Mouse (Mus musculus) macrophage (primary cell): ENCODE measurements around the gene Fcrlb. TPM values are rescaled to one million over a fixed set of nuclear protein-coding genes. Genes with fewer than 3 reads are reported as not detected.
"Not testable (repeated sequence)": the region's sequence is repeated elsewhere in the genome, so short reads cannot be mapped to it uniquely, and the experiment has no call there.

Source experiments
- H3K27ac ChIP-seq: fragments of 350-480 bp; formaldehyde crosslinking; 2 replicates; pipeline ENCODE4 v1.9.0; 2021
- H3K36me3 ChIP-seq: fragments of 350-480 bp; formaldehyde crosslinking; 2 replicates; pipeline ENCODE4 v1.9.0; 2021; ENCODE audit errors: inconsistent target
- H3K4me3 ChIP-seq: fragments of 350-480 bp; formaldehyde crosslinking; 2 replicates; pipeline ENCODE4 v1.9.0; 2021; ENCODE audit errors: inconsistent target
- H3K79me2 ChIP-seq: fragments of 350-480 bp; formaldehyde crosslinking; 2 replicates; pipeline ENCODE4 v1.9.0; 2021; ENCODE audit errors: inconsistent target
- WGBS: methylation state at CpG from one replicate; pipeline ENCODE4 v1.1.7; 2026; ENCODE audit warnings: inconsistent platforms; ENCODE audit not compliant: missing documents; 5-methylcytosine and 5-hydroxymethylcytosine counted together
- polyA plus RNA-seq: library from polyadenylated mRNA; stranded (reverse); fragments of 250-400 nt; gene quantifications from 3 replicates; pipeline ENCODE4 v1.2.4, GENCODE M21; 2018; ENCODE audit warnings: inconsistent platforms
- total RNA-seq, 78 experiments: library from RNA; depleted of rRNA; stranded (reverse); fragments of 250-400 nt; gene quantifications; 1 replicate in 9 of 78; 2 replicates in 24 of 78; 3 replicates in 43 of 78; 4 replicates in 2 of 78; pipeline ENCODE4 v1.2.4; 2018; ENCODE audit warnings: inconsistent platforms in 56 of 78

The Fcrlb gene
- total RNA-seq (2018; cell fraction: chromatin; rRNA removed) = 1 to 10 TPM in 2 of 26 experiments, under 1 TPM in 1, not detected in 23; 0.49 to 6.0 (median 1.0) TPM
- total RNA-seq (2018; cell fraction: cytosol; rRNA removed) = under 1 TPM in 19 of 26 experiments, not detected in 7; 0.11 to 0.67 (median 0.24) TPM
- total RNA-seq (2018; cell fraction: nucleus; rRNA removed) = 1 to 10 TPM in 5 of 26 experiments, under 1 TPM in 7, not detected in 14; 0.43 to 5.2 (median 0.76) TPM
- polyA plus RNA-seq = 0.47 to 0.68 TPM in 2 of 3 replicates, not detected in the other

GRCm38 (mm10) chr1:170912891-170913615, at the start of gene Fcrlb:
Gene Fcrlb, minus strand, starts transcription at chr1:170912941.
- no peaks in the 10 kb centered on the region for H3K36me3 ChIP-seq
- no peak within 1 kb of the TSS for H3K27ac ChIP-seq
- no peak within 1 kb of the TSS for H3K4me3 ChIP-seq
- no peaks in the 10 kb centered on the region for H3K79me2 ChIP-seq
- 85% methylated on average over 5 of the region's 5 CpGs for WGBS

GRCm38 (mm10) chr1:170962301-170962700, 49.6 kb upstream of the Fcrlb start:
- 69% methylated on average over 2 of the region's 2 CpGs for WGBS
- Histone ChIP-seq H3K27ac (peak overlapping the region; percentile 59), H3K36me3 (peaks cover 59% of the 10 kb centered on the region), H3K79me2 (peaks cover 13% of the 10 kb centered on the region; the same call in 1 of the 2 replicates), H3K4me3 (no peak overlapping the region)

- Histone ChIP-seq H3K79me2 (peaks cover 2% of the 10 kb centered on the region; the same call in 1 of the 2 replicates), H3K36me3 (peaks cover 47% of the 10 kb centered on the region), H3K4me3 (no peak overlapping the region), H3K27ac (no peak overlapping the region)
- 80% methylated on average over 6 of the region's 6 CpGs for WGBS
Measured at GRCm38 (mm10) chr1:170961101-170961500, 48.4 kb upstream of the Fcrlb start.

- WGBS = 43% methylated on average over 2 of the region's 2 CpGs
- H3K27ac ChIP-seq = peak overlapping the region; percentile 74
- no peaks in the 10 kb centered on the region for H3K79me2 ChIP-seq
- no peak overlapping the region for H3K4me3 ChIP-seq
- H3K36me3 ChIP-seq = peaks cover 34% of the 10 kb centered on the region
Measured at GRCm38 (mm10) chr1:170959791-170960190, 47.0 kb upstream of the Fcrlb start.

GRCm38 (mm10) chr1:170958225-170958624, 45.5 kb upstream of the Fcrlb start:
- Histone ChIP-seq H3K27ac (no peak overlapping the region), H3K36me3 (peaks cover 18% of the 10 kb centered on the region), H3K79me2 (no peaks in the 10 kb centered on the region), H3K4me3 (no peak overlapping the region)
- 63% methylated on average over 3 of the region's 3 CpGs for WGBS

GRCm38 (mm10) chr1:170953192-170953591, 40.5 kb upstream of the Fcrlb start:
- H3K79me2 ChIP-seq = no peaks in the 10 kb centered on the region
- no peak overlapping the region for H3K4me3 ChIP-seq
- WGBS = 8% methylated on average over 2 of the region's 2 CpGs
- H3K36me3 ChIP-seq = no peaks in the 10 kb centered on the region
- H3K27ac ChIP-seq = peak overlapping the region; percentile 89

GRCm38 (mm10) chr1:170950772-170951171, 38.0 kb upstream of the Fcrlb start:
- 72% methylated on average over 3 of the region's 3 CpGs for WGBS
- Histone ChIP-seq H3K4me3 (no peak overlapping the region), H3K27ac (peak overlapping the region; percentile 17), H3K36me3 (no peaks in the 10 kb centered on the region), H3K79me2 (no peaks in the 10 kb centered on the region)

GRCm38 (mm10) chr1:170944908-170945307, 32.2 kb upstream of the Fcrlb start:
- not testable (repeated sequence) for H3K36me3 ChIP-seq, H3K79me2 ChIP-seq, H3K27ac ChIP-seq, H3K4me3 ChIP-seq
- WGBS = no CpG with 5 or more reads among the region's 9 CpGs

GRCm38 (mm10) chr1:170944151-170944550, 31.4 kb upstream of the Fcrlb start:
- not testable (repeated sequence) for H3K27ac ChIP-seq

GRCm38 (mm10) chr1:170939255-170939654, 26.5 kb upstream of the Fcrlb start:
- Histone ChIP-seq H3K79me2 (no peaks in the 10 kb centered on the region), H3K27ac (peak overlapping the region; percentile 53), H3K36me3 (no peaks in the 10 kb centered on the region), H3K4me3 (no peak overlapping the region)
- 38% methylated on average over 12 of the region's 12 CpGs for WGBS

More at GRCm38 (mm10) chr1:170944151-170944550, 31.4 kb upstream of the Fcrlb start:
- not testable (repeated sequence) for H3K4me3 ChIP-seq, H3K79me2 ChIP-seq, H3K36me3 ChIP-seq
- WGBS = 94% methylated on average over 8 of the region's 9 CpGs

- Histone ChIP-seq H3K79me2 (no peaks in the 10 kb centered on the region), H3K27ac (peak overlapping the region; percentile 83), H3K36me3 (no peaks in the 10 kb centered on the region), H3K4me3 (no peak overlapping the region)
- WGBS = 20% methylated on average over 2 of the region's 2 CpGs
Measured at GRCm38 (mm10) chr1:170934383-170934782, 21.6 kb upstream of the Fcrlb start.

- H3K36me3 ChIP-seq = no peaks in the 10 kb centered on the region
- peak overlapping the region; percentile 83 for H3K27ac ChIP-seq
- no peak overlapping the region for H3K4me3 ChIP-seq
- 64% methylated on average over 1 of the region's 1 CpGs for WGBS
- H3K79me2 ChIP-seq = no peaks in the 10 kb centered on the region
Measured at GRCm38 (mm10) chr1:170933940-170934339, 21.2 kb upstream of the Fcrlb start.

GRCm38 (mm10) chr1:170933386-170933920, 20.7 kb upstream of the Fcrlb start:
- Histone ChIP-seq H3K79me2 (no peaks in the 10 kb centered on the region), H3K4me3 (no peak overlapping the region), H3K36me3 (no peaks in the 10 kb centered on the region), H3K27ac (peak overlapping the region; percentile 83)
- WGBS = 95% methylated on average over 6 of the region's 6 CpGs

GRCm38 (mm10) chr1:170932043-170932442, 19.3 kb upstream of the Fcrlb start:
- H3K4me3 ChIP-seq = no peak overlapping the region
- no peaks in the 10 kb centered on the region for H3K36me3 ChIP-seq
- WGBS = 37% methylated on average over 3 of the region's 3 CpGs
- H3K27ac ChIP-seq = 0 out of 2 replicates have a peak overlapping the region, but pooled peaks have one; percentile 4
- H3K79me2 ChIP-seq = no peaks in the 10 kb centered on the region

- WGBS = 96% methylated on average over 3 of the region's 4 CpGs
- H3K27ac ChIP-seq = no peak overlapping the region
Measured at GRCm38 (mm10) chr1:170929245-170929644, 16.5 kb upstream of the Fcrlb start.

More at GRCm38 (mm10) chr1:170929245-170929644, 16.5 kb upstream of the Fcrlb start:
- H3K36me3 ChIP-seq = no peaks in the 10 kb centered on the region
- no peaks in the 10 kb centered on the region for H3K79me2 ChIP-seq
- H3K4me3 ChIP-seq = no peak overlapping the region
